Mouse (Mus musculus) hindbrain, embryonic 14.5 days (tissue): ENCODE measurements around the gene Swap70. TPM values are rescaled to one million over a fixed set of nuclear protein-coding genes. Genes with fewer than 3 reads are reported as not detected.

Experiments used
- ATAC-seq: fragments of 200-750 bp; cut with Nextera tagmentation; 2 replicates; pipeline ENCODE4 v1.8.0; 2017; ENCODE audit warnings: moderate number of reproducible peaks, mild to moderate bottlenecking, moderate TSS enrichment, moderate library complexity; ENCODE audit not compliant: low FRiP score
- DNase-seq: peaks from one replicate; pipeline ENCODE4 v3.0.0-alpha.2; 2015; ENCODE audit warnings: low spot score
- H3K27ac ChIP-seq: fragments of 300-500 bp; sonication (generic); 2 replicates; pipeline ENCODE4 v1.5.1; 2014; ENCODE audit warnings: mild to moderate bottlenecking, moderate library complexity
- H3K27me3 ChIP-seq: fragments of 300-500 bp; sonication (generic); 2 replicates; pipeline ENCODE4 v1.6.1; 2014; ENCODE audit warnings: mild to moderate bottlenecking, low read length, mixed read lengths; ENCODE audit not compliant: control insufficient read depth, insufficient read depth
- H3K36me3 ChIP-seq: fragments of 300-500 bp; sonication (generic); replicated peaks from 2 replicates; pipeline ENCODE4 v1.6.1; 2014; ENCODE audit not compliant: control insufficient read depth, insufficient read depth
- H3K4me1 ChIP-seq: fragments of 300-500 bp; sonication (generic); replicated peaks from 2 replicates; pipeline ENCODE4 v1.6.1; 2014; ENCODE audit warnings: antibody characterized with exemption, low read length, mixed read lengths; ENCODE audit not compliant: control insufficient read depth, insufficient read depth
- H3K4me2 ChIP-seq: fragments of 300-500 bp; sonication (generic); replicated peaks from 2 replicates; pipeline ENCODE4 v1.6.1; 2014; ENCODE audit warnings: mild to moderate bottlenecking, moderate library complexity
- H3K4me3 ChIP-seq: fragments of 300-500 bp; sonication (generic); replicated peaks from 2 replicates; pipeline ENCODE4 v1.5.1; 2014; ENCODE audit warnings: mild to moderate bottlenecking, low read length
- H3K9ac ChIP-seq: fragments of 300-500 bp; sonication (generic); 2 replicates; pipeline ENCODE4 v1.6.1; 2014
- H3K9me3 ChIP-seq: fragments of 300-500 bp; sonication (generic); 2 replicates; pipeline ENCODE4 v1.6.1; 2016; ENCODE audit warnings: low read length; ENCODE audit not compliant: control insufficient read depth
- WGBS: fragments of 180-500 bp; shearing (Covaris S2); extraction: QIAGEN DNeasy Blood & Tissue Kit; methylation state at CpG from one replicate; pipeline ENCODE4 v1.1.7; 2014; 5-methylcytosine and 5-hydroxymethylcytosine counted together
- polyA plus RNA-seq: library from polyadenylated mRNA; unstranded; fragments of >200 nt; fragmentation: Nextera tagmentation; extraction: Ambion mirVana; gene quantifications from 2 replicates; pipeline ENCODE4 v1.2.1, GENCODE M21; 2014

The Swap70 gene
- polyA plus RNA-seq, 1 experiment from 2014 or later = 12.0 TPM

DNA sequence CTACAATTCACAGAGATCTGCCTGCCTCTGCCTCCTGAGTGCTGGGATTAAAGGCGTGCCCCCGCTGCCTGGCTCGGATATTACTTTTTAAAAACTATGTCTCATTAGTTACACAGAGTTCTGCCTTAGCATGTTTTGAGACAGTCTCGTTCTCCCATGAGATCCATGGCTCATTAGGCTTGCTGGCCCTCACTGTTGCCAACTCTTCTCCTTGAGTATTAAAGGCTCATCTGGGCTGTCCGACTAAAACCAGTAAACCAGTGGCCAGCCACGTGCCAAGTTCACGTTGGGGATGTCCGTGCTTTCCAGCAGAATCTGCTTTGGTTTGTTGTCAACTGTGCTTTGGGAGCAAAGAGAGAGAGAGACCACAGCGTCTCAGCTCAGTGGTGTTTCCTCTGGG lies 25.0 kb downstream of the Swap70 start:
- DNase-seq (no peak), ATAC-seq (no peak)
- no peaks in the 10 kb centered on the region for H3K9me3 ChIP-seq
- no peak overlapping the region for H3K4me3 ChIP-seq
- H3K4me2 ChIP-seq = no peak overlapping the region
- H3K4me1 ChIP-seq = no peaks in the 10 kb centered on the region
- 94% methylated on average over 9 of the region's 9 CpGs for WGBS
- H3K9ac ChIP-seq = no peak overlapping the region
- no peak overlapping the region for H3K27ac ChIP-seq
- H3K36me3 ChIP-seq = no peaks in the 10 kb centered on the region
- H3K27me3 ChIP-seq = no peaks in the 10 kb centered on the region

- no peak overlapping the region for H3K4me2 ChIP-seq
- no peak overlapping the region for H3K9ac ChIP-seq
- ATAC-seq = no peak
- no peaks in the 10 kb centered on the region for H3K4me1 ChIP-seq
- no peak overlapping the region for H3K4me3 ChIP-seq
- DNase-seq = no peak
- no peaks in the 10 kb centered on the region for H3K9me3 ChIP-seq
- WGBS = 95% methylated on average over 3 of the region's 3 CpGs
- no peak overlapping the region for H3K27ac ChIP-seq
- H3K36me3 ChIP-seq = no peaks in the 10 kb centered on the region
- no peaks in the 10 kb centered on the region for H3K27me3 ChIP-seq
These were observed 26.3 kb downstream of the Swap70 start for GRCm38 (mm10) chr7:110247801-110248200.

DNA sequence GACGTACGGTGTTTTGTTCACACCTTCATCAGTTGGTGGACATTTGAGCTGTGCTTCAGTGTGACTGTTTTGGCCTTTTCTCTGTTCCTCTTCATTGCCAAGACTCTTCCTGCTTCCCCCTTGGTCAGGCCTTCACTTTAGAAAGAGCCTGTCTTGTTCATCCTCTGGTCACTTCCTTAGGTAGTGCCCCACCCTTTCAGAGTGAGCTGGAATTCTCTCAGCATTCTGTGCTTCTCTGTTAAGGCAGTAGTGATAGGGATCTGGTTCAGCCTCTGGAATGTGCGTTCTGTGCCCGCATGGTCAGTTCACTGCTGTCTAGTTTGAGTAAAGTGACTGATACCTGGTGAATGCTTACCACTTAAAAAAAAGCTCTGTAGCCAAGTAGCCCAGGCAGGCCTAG lies 27.2 kb downstream of the Swap70 start:
- ATAC-seq = no peak
- Histone ChIP-seq H3K9ac (no peak overlapping the region), H3K4me2 (no peak overlapping the region), H3K36me3 (no peaks in the 10 kb centered on the region), H3K4me3 (no peak overlapping the region), H3K4me1 (no peaks in the 10 kb centered on the region), H3K9me3 (no peaks in the 10 kb centered on the region), H3K27me3 (no peaks in the 10 kb centered on the region), H3K27ac (no peak overlapping the region)
- no peak for DNase-seq
- WGBS = 95% methylated on average over 4 of the region's 4 CpGs

GRCm38 (mm10) chr7:110253861-110254260 lies 32.4 kb downstream of the Swap70 start:
- no peaks in the 10 kb centered on the region for H3K27me3 ChIP-seq
- no peak for DNase-seq
- H3K36me3 ChIP-seq = no peaks in the 10 kb centered on the region
- H3K4me2 ChIP-seq = no peak overlapping the region
- H3K4me3 ChIP-seq = no peak overlapping the region
- H3K27ac ChIP-seq = no peak overlapping the region
- H3K4me1 ChIP-seq = no peaks in the 10 kb centered on the region
- ATAC-seq = no peak
- WGBS = 59% methylated on average over 2 of the region's 2 CpGs
- H3K9ac ChIP-seq = no peak overlapping the region
- H3K9me3 ChIP-seq = no peaks in the 10 kb centered on the region

GRCm38 (mm10) chr7:110254395-110254794 lies 32.9 kb downstream of the Swap70 start:
- no peaks in the 10 kb centered on the region for H3K4me1 ChIP-seq

GRCm38 (mm10) chr7:110257059-110257458 lies 35.5 kb downstream of the Swap70 start:
- Histone ChIP-seq H3K27ac (no peak overlapping the region), H3K27me3 (no peaks in the 10 kb centered on the region), H3K9ac (no peak overlapping the region), H3K36me3 (no peaks in the 10 kb centered on the region), H3K4me2 (no peak overlapping the region), H3K4me1 (no peaks in the 10 kb centered on the region), H3K4me3 (no peak overlapping the region), H3K9me3 (no peaks in the 10 kb centered on the region)
- DNase-seq = no peak
- 88% methylated on average over 2 of the region's 2 CpGs for WGBS
- no peak for ATAC-seq

More at GRCm38 (mm10) chr7:110254395-110254794, 32.9 kb downstream of the Swap70 start:
- Histone ChIP-seq H3K9me3 (no peaks in the 10 kb centered on the region), H3K27ac (no peak overlapping the region), H3K9ac (no peak overlapping the region), H3K36me3 (no peaks in the 10 kb centered on the region), H3K4me2 (no peak overlapping the region), H3K27me3 (no peaks in the 10 kb centered on the region), H3K4me3 (no peak overlapping the region)
- no peak for DNase-seq
- ATAC-seq = no peak
- 89% methylated on average over 5 of the region's 5 CpGs for WGBS

GRCm38 (mm10) chr7:110258196-110258950 lies 36.9 kb downstream of the Swap70 start:
- no peak for ATAC-seq
- WGBS = 89% methylated on average over 11 of the region's 11 CpGs

DNA sequence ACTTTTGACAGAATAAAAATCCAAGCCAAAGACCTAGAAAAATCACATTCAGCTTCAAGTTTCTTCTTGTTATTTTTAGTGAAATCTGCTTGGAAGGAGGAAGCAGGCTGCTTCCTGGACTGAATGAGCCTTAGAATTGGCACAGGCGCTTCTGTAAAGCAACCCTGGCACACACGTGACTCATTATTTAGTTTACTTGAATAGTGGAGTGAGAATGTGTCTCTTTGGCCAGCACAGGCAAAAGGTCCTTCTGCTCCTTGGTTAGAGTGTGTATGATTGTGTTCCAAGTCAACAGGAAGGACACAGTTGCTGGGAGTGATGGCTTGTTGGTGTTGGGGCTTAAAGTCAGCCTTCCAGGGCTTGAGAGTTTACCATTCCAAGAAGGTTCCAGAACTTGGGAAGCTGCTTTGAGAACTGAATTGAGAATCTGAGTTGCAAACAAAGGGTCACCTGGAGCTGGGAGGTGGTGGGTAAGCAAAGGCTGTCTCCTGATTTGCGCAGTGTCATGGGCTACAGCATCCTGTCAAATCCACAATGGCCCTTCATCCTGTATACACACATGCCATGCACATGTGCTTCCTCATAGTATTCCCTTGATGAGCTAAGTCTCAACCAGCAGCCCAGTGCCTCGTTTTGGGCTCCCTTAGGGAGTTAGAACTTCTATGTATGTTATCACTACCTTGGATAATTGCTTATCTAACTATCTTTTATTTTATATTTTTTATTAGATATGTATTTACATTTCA lies 38.6 kb downstream of the Swap70 start:
- H3K27me3 ChIP-seq = no peaks in the 10 kb centered on the region
- no peak overlapping the region for H3K4me2 ChIP-seq
- no peak overlapping the region for H3K27ac ChIP-seq
- H3K4me1 ChIP-seq = no peaks in the 10 kb centered on the region
- no peak overlapping the region for H3K4me3 ChIP-seq
- H3K9me3 ChIP-seq = no peaks in the 10 kb centered on the region
- H3K36me3 ChIP-seq = no peaks in the 10 kb centered on the region
- 82% methylated on average over 4 of the region's 4 CpGs for WGBS
- no peak for ATAC-seq
- no peak for DNase-seq
- H3K9ac ChIP-seq = no peak overlapping the region

More at GRCm38 (mm10) chr7:110258196-110258950, 36.9 kb downstream of the Swap70 start:
- no peaks in the 10 kb centered on the region for H3K9me3 ChIP-seq
- no peaks in the 10 kb centered on the region for H3K36me3 ChIP-seq
- no peak overlapping the region for H3K4me3 ChIP-seq
- no peak overlapping the region for H3K4me2 ChIP-seq
- H3K27ac ChIP-seq = no peak overlapping the region
- no peak for DNase-seq
- no peak overlapping the region for H3K9ac ChIP-seq
- H3K27me3 ChIP-seq = no peaks in the 10 kb centered on the region
- H3K4me1 ChIP-seq = no peaks in the 10 kb centered on the region

- no peak overlapping the region for H3K27ac ChIP-seq
- no peaks in the 10 kb centered on the region for H3K9me3 ChIP-seq
- H3K4me3 ChIP-seq = no peak overlapping the region
- 86% methylated on average over 4 of the region's 4 CpGs for WGBS
- no peak overlapping the region for H3K9ac ChIP-seq
- no peak overlapping the region for H3K4me2 ChIP-seq
- no peaks in the 10 kb centered on the region for H3K4me1 ChIP-seq
- DNase-seq = no peak
- ATAC-seq = no peak
- H3K27me3 ChIP-seq = no peaks in the 10 kb centered on the region
- no peaks in the 10 kb centered on the region for H3K36me3 ChIP-seq
These were observed 40.3 kb downstream of the Swap70 start for GRCm38 (mm10) chr7:110261807-110262206.
